Mouse (Mus musculus) 3134 (cell line): ENCODE measurements around the gene Paxx.

Experiments used
- DNase-seq: peaks from one replicate; pipeline ENCODE4 v3.0.0-alpha.2; 2011; ENCODE audit warnings: low spot score; ENCODE audit not compliant: insufficient read length; ENCODE audit errors: extremely low read depth

The Paxx gene

DNA sequence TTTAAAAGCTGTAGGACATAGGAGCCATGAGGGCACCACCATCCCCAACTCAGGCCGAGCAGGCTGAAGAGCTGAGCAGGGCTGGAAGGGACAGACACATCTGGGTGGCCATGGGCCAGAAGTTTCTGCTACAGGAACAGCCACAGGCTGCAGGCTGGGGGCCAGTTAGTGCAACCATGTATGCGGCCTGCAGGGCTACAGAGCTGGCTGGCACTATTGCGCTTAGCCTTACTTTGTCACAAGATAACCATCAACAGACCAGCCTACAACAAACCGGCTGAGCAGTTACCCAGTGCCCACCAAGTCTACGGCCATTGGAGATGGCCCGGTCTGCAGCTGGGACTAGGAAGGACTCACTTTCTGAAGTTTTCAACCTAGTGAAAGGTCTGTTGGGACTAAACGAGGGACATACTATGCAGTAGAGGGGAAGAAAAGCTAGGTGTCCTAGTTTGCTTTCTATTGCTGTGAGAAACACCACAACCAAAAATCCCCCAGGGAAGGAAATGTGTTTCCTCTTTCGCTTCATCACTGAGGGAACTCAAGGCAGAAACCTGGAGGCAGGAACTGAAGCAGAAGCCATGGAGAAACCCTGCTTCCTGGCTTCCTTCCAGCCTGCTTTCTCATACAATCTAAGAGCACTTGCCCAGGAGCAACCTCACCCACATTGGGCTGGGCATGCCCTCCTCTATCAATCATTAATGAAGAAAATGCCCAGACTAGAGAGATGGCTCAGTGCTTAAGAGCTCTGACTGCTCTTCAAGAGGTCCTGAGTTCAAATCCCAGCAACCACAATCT, 9.8 kb downstream of the Paxx start:
- no peak for DNase-seq

DNA sequence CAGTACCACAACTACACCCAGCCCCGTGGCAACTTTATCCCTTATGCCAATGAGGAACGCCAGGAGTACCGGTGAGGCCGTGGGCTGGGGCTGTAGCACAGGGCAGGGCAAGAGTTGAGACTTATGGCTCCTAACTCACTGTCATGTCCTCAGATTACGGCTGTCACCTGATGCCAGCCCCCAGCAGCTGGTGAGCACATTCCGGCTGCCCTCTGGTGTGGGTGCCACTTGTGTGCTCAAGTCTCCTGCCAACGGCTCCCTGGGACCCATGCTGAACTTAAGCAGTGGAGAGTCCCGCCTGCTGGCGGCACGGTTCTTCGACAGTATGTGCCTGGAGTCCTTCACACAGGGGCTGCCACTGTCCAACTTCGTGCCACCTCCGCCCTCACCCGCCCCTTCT, 18.2 kb downstream of the Paxx start:
- no peak for DNase-seq

GRCm38 (mm10) chr2:25441067-25441466, 19.8 kb downstream of the Paxx start:
- DNase-seq, result no peak

- DNase-seq, result no peak
These were observed 24.5 kb downstream of the Paxx start for GRCm38 (mm10) chr2:25436286-25436820.

DNA sequence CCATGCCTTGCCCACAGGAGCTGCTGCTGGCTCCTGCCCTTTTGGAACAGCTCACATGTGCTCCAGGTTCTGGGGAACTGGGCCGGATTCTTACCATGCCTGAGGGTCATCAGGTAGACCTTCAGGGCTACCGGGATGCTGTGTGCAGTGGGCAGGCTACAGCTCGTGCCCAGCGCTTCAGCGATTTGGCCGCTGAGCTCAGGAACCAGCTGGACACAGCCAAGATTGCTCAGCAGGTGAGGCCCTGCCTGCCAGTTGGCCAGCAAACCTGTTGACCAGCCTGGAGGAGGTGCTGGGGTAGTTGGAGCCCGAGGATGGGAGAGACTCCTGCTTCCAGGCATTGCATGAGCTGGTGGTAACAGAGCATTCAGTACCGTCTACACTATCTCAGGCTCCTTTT, 26.6 kb downstream of the Paxx start:
- DNase-seq, result no peak

DNA sequence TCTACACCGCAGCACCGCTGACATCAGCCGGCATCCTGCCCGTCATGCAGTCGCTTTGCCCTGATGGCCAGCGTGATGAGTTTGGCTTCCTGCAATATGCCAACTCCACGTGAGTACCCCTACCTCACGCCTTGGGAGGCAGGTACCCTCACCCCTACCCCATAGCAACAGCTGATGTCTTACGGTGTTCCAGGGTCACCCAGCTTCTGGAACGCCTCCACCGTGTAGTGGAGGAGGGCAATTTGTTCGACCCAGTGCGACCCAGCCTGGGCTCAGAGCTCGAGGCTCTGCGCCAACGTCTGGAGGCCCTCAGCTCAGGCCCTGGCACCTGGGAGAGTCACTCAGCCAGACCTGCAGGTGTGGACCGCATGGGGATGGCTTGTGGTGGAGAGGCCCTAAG, 27.8 kb downstream of the Paxx start:
- DNase-seq, result no peak

DNA sequence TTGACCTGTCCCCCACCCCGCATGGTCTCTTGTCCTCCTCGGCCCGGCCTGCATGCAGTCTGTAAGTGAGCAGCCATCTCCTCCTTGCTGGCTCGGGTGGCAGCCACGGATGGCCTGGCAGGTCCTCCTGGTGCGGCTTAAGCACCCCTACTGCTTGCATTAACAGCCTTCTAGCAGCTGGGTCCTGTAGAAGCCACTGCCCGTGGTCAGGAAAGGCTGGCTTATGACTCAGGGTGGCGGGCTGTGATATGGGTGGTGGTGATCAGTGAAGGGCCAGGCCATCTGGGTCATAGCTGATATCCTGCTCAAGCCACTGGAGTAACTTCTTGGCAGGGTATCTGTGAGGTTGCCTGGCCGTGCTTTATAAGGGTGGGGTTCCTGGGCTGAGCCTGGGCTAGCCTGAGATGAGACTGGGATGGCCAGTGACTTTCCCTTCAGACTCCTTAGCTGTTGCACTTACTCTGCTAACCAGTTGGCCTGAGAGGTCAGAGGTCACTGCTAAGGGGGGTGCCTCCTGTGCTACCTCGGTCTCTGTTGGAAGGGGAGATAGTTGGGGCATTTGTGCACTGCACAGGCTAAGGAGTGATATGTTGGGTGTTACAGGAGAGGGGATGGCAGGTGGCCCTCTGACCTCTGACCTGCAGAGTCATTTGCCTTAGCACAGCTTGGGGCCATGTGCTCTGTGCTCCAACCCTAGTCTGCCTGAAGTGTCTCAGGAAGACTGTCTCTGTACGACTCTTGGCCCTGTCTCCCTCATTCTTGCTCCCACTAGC, 28.4 kb downstream of the Paxx start:
- no peak for DNase-seq

GRCm38 (mm10) chr2:25431308-25431855, 29.5 kb downstream of the Paxx start:
- no peak for DNase-seq

GRCm38 (mm10) chr2:25430395-25431233, 30.3 kb downstream of the Paxx start:
- DNase-seq, result no peak

GRCm38 (mm10) chr2:25429435-25430180, 31.3 kb downstream of the Paxx start:
- no peak for DNase-seq

DNA sequence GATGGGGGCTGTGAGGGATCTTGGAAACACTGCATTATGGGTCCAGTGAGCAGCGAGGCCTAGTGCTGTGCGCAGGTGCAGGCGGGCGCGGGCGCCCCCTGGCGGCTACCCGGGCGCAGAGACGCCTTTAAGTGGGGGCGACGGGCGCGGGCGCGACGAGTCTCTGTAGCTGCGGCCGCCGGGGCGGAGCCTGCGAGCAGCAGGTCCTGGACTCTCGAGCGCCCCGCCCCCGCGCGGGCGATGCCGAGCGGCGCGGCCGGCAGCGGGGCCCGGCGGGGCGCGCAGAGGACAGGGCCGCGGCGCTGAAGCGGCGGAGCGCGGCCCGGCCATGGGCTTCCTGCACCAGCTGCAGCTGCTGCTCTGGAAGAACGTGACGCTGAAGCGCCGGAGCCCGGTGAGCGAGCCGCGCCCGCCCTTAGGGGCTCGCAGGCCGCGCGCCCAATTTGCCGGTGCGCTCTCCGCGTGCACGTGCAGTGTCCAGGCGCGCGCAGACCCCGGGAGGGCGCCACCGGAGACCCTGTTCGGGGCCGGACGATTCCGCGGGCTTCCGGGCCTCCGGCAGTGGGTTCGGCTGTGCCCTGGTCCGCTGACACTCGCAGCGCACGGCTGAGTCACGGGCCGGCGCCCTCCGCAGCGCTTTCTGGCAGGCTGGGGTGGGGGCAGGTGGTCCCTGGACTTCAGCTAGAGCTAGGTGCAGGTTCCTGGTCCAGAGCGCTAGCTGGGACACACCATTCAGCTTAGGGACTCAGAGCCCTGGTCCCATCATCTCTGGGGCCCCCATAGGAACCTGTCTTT, 32.3 kb downstream of the Paxx start, which contains the start of gene Abca2:
Gene Abca2, plus strand, starts transcription at position 262 of the 795 bp plus-strand sequence.
- peak; percentile 94 for DNase-seq

GRCm38 (mm10) chr2:25427256-25427655, 33.6 kb downstream of the Paxx start:
- DNase-seq, result no peak

GRCm38 (mm10) chr2:25426721-25427191, 34.1 kb downstream of the Paxx start:
- DNase-seq, result peak; percentile 78

DNA sequence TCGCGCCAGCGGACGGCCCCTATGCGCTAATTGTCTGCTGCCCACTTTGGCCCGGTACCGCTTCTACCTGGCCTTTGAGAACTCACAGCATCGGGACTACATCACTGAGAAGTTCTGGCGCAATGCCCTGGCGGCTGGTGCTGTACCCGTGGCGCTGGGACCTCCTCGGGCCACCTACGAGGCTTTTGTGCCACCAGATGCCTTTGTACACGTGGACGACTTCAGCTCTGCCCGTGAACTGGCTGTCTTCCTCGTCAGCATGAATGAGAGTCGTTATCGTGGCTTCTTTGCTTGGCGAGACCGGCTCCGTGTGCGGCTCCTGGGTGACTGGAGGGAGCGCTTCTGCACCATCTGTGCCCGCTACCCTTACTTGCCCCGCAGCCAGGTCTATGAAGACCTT, 35.4 kb downstream of the Paxx start:
- no peak for DNase-seq

DNA sequence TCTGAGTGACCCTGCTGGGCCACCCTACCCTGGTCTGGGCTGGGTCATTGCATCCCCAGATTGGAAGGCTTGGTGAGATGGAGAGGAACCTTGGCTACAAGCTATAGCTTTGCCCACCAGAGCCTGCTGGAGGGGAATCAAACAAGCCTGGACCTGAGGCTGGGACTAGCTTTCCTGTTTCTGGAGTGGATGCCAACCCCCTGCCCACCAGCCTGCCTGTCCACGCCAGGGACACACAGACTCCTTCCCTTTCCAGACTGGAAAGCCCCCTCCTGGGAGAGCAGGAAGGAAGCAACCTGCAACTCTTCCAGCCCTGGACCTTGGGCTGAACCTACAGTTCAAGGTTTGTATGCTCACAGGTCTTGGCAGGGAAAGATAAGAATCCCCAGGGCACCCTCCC, 37.3 kb downstream of the Paxx start:
- DNase-seq, result no peak

DNA sequence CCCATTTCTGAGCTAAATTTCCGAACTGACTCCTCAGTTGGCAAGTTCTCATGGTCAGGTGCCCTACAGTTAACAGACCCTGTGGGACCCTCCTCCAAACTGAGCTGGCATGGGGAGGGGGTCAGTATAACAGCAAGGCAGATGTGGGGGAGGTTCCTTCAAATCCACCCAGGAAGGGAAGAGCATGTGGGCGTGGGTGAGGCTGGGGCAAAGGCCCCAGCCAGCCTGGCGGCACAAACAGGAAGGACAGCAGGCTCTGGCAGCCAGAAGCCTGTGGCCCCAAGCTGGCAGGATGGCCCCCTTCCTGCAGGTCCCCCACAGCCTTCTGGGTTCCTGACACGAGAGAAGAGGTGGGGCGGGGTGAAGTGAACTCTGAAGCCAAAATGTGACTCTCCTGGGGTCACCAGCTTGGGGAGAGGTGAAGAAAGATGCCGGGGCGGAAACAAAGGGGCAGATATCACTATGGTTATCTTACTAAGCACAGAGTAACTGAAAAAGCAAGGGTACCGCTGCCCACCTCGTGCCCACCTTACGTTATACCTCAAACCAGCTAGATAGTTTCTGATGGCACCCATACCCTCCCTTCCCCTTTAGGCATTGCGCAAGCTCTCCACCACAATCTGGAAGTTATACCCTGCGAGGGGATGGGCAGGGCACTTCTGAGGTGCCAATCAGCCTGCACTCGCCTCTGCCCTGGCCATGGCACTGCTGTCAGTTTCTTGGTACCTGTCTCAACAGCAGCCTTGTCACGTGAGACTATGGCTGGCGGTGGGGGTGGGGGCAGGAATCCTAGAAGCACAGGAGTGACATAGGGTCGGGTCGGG, 38.1 kb downstream of the Paxx start, which contains the start of gene Fut7:
Gene Fut7, plus strand, starts transcription at position 681 of the 824 bp plus-strand sequence.
- DNase-seq, result no peak

GRCm38 (mm10) chr2:25421896-25422295, 39.0 kb downstream of the Paxx start:
- no peak for DNase-seq

DNA sequence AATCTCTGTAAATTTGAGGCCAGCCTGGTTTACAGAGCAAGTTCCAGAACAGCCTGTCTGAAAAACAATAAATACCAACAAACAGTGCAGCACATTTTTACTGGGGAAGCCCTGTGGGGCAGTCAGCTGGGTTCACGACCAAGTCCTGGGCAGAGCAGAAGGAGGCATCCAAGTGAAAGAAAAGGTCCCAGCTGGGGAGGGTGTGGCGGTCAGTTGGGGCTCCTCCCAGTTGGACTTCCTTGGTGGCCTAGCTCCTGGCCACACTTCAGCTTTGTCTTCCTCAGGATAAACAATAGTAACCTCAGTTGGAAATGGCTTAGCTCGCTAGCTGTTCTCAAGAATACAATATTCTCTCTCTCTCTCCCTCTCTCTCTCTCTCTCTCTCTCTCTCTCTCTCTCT, 43.5 kb downstream of the Paxx start:
- no peak for DNase-seq
